Mouse (Mus musculus) stomach, embryonic 15.5 days (tissue): ENCODE data around the gene Prkag2. TPM values are rescaled to one million over a fixed set of nuclear protein-coding genes. Genes with fewer than 3 reads are reported as not detected.

Experiments
- ATAC-seq: fragments of 200-750 bp; cut with Nextera tagmentation; 2 replicates; pipeline ENCODE4 v1.8.0; 2017; ENCODE audit warnings: low read depth, moderate number of reproducible peaks, moderate TSS enrichment; ENCODE audit not compliant: insufficient read depth, low FRiP score
- H3K27ac ChIP-seq: fragments of 300-500 bp; sonication (generic); 2 replicates; pipeline ENCODE4 v1.5.1; 2015; ENCODE audit warnings: mild to moderate bottlenecking, inconsistent platforms
- H3K27me3 ChIP-seq: fragments of 300-500 bp; sonication (generic); replicated peaks from 2 replicates; pipeline ENCODE4 v1.6.1; 2015; ENCODE audit warnings: inconsistent platforms
- H3K36me3 ChIP-seq: fragments of 300-500 bp; sonication (generic); 2 replicates; pipeline ENCODE4 v1.6.1; 2015; ENCODE audit warnings: inconsistent platforms
- H3K4me1 ChIP-seq: fragments of 300-500 bp; sonication (generic); 2 replicates; pipeline ENCODE4 v1.6.1; 2015; ENCODE audit warnings: inconsistent platforms
- H3K4me2 ChIP-seq: fragments of 300-500 bp; sonication (generic); 2 replicates; pipeline ENCODE4 v1.6.1; 2015; ENCODE audit warnings: mild to moderate bottlenecking, inconsistent platforms
- H3K4me3 ChIP-seq: fragments of 300-500 bp; sonication (generic); replicated peaks from 2 replicates; pipeline ENCODE4 v1.5.1; 2015; ENCODE audit warnings: inconsistent platforms
- H3K9ac ChIP-seq: fragments of 300-500 bp; sonication (generic); 2 replicates; pipeline ENCODE4 v1.6.1; 2015; ENCODE audit warnings: inconsistent platforms
- H3K9me3 ChIP-seq: fragments of 300-500 bp; sonication (generic); 2 replicates; pipeline ENCODE4 v1.6.1; 2016; ENCODE audit warnings: inconsistent platforms
- WGBS: fragments of 180-500 bp; shearing (Covaris S2); methylation state at CpG from one replicate; pipeline ENCODE4 v1.1.7; 2015; 5-methylcytosine and 5-hydroxymethylcytosine counted together
- polyA plus RNA-seq: library from polyadenylated mRNA; unstranded; fragments of >200 nt; fragmentation: Nextera tagmentation; extraction: Ambion mirVana; gene quantifications from 2 replicates; pipeline ENCODE4 v1.2.1, GENCODE M21; 2015

Prkag2 gene
- polyA plus RNA-seq, 1 experiment from 2014 or later: 41.3 TPM

DNA sequence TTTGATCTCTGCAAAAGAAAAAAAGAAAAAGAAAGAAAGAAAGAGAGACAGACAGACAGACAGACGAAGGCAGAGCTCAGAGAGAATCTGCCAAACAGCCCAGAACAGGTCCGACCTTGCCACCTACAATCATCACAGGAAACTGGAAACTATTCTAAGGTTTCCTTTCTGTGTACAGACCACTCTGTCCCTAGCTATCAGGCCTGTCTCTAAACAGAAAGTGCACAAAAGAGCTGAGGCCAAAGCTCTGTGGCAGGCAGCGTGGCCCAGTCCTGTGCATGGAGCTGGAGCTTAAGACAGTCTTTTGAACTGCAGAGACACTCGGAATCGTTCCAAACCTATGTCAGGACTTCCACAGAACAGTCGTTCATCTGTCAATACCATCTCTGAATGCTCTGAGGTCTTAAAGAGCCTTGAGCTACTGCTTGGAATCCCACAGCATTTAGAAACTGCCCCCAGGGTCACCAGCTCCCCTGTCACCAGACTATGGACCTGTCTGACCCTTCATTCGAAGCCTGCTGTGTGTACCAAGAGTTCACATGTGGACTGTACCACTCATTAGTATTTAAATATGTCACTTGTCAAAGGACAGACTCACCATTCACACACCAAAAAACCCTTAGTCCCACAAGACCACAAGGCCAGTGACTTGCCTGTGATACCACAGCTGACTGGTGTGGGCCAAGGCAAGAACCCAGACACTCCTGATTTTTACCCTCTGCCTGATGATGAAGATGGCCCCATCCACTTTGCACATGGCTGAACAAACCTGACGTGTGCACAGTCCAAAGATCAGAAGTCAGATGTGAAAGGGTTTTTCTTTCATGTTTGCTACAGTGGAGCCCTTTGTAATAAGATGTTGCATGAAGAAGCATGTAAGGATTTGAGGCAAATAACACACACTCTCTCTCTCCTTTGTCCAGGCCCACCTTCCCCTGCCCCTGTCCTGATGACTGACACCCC, 35.9 kb downstream of the Prkag2 start:
- no peak overlapping the region for H3K27ac ChIP-seq
- WGBS: 57% methylated on average over 8 of the region's 8 CpGs
- no peak overlapping the region for H3K9ac ChIP-seq
- H3K27me3 ChIP-seq: no peaks in the 10 kb centered on the region
- peaks cover 41% of the 10 kb centered on the region for H3K4me1 ChIP-seq
- no peak for ATAC-seq
- H3K9me3 ChIP-seq: no peaks in the 10 kb centered on the region
- H3K36me3 ChIP-seq: no peaks in the 10 kb centered on the region
- no peak overlapping the region for H3K4me2 ChIP-seq
- H3K4me3 ChIP-seq: no peak overlapping the region

DNA sequence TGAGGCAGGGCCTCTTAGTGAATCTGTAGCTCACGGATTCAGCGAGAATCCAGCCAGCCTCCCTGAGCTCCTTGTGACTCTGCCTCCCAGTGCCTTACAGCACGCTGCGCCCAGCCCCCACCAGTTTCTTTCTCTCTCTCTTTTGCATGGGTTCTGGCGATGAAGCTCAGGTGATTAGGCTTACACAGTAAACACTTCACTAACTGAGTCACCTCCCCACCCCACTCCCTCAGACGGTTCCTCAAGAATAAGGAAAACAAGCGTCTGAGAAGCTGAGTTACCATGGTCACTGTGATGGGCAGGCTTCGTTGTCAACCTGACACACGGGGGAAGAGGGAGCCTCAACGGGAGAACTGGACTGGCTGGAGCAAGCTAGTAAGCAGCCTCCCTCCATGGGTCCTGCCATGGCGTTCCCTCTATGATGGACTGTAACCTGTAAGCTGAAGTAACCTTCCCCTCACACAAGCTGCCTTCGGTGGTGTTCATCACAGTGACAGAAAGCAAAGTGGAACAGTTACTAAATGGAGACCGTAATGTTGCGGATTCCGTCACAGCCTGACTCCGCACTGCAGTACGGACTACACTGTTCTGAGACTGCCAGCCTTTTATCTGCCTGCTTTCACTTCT, 37.8 kb downstream of the Prkag2 start:
- Histone ChIP-seq H3K4me2 (no peak overlapping the region), H3K36me3 (no peaks in the 10 kb centered on the region), H3K4me1 (peaks cover 52% of the 10 kb centered on the region), H3K27me3 (no peaks in the 10 kb centered on the region), H3K4me3 (no peak overlapping the region), H3K27ac (no peak overlapping the region), H3K9ac (no peak overlapping the region), H3K9me3 (no peaks in the 10 kb centered on the region)
- WGBS: 35% methylated on average over 17 of the region's 17 CpGs
- ATAC-seq: peak; percentile 37

DNA sequence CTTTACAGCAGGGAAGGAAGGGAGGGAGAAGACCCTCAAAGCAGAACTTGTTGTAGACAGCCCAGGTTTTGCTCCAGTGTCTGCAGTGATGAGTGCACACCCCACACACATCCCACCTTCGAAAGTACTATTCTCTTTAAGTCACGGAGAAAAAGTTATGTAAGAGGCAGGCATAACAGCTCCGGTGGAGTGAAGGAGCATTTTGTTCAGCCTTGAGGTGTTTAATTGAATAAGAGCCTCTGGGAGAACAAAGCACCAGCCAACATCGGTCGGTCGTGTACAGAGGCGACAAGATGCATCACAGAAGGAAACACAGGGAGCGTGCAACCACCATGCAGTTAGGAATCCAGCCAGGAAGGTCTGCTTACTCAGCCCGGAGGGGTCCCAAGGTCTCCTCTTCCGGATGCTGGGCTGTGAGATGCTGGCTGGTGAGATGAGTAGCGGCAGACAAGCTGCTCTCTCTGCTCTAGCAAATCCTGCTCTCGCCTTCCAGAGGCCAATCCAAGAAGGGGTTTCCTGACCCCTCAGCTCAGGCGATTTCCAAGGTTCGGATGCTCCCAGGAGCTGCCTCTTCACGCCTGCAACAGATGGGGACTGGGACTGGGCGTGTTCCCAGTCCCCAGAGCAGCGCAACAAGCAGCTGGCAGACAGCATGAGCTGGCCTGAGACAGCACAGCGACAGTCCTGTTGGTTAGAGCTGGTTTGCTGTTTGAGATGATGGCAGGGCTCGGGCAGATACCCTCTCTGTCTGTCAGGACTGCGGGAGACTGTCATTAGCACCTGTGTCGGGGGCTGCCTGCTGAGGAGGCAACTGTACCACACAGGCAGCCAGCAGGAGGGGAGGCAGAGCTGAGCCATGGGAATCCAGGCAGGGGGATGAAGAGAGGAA, 41.3 kb downstream of the Prkag2 start:
- peak overlapping the region; percentile 16; the same call in 1 of the 2 replicates for H3K4me2 ChIP-seq
- 23% methylated on average over 21 of the region's 21 CpGs for WGBS

DNA sequence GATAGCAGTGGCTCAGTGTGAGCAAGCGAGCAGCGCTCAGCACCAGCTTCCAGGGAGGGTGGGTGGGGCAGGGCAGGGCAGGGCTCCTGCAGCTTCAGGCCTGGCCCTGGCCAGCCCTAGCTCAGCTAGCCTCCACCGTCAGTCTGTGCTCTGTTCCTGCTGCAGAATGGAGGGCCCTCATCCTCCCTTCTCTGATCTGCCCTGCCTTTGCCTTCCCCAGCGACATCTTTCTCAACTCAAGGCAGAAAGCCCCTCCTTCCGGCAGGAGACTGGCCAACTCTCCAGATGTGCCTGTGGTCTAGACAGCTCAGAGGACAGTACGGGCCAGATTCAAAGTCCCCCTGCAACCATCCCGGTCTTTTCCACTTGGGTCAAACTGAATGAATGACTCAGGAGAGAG, 42.0 kb downstream of the Prkag2 start:
- Histone ChIP-seq H3K4me3 (no peak overlapping the region), H3K27me3 (no peaks in the 10 kb centered on the region), H3K36me3 (no peaks in the 10 kb centered on the region), H3K4me2 (no peak overlapping the region), H3K9me3 (no peaks in the 10 kb centered on the region), H3K27ac (0 out of 2 replicates have a peak overlapping the region, but pooled peaks have one; percentile 11), H3K9ac (no peak overlapping the region), H3K4me1 (peaks cover 29% of the 10 kb centered on the region)
- ATAC-seq: peak; percentile 65
- WGBS: 39% methylated on average over 7 of the region's 7 CpGs

More for the DNA sequence above, 41.3 kb downstream of the Prkag2 start:
- Histone ChIP-seq H3K9ac (no peak overlapping the region), H3K4me1 (peaks cover 29% of the 10 kb centered on the region), H3K36me3 (no peaks in the 10 kb centered on the region), H3K9me3 (no peaks in the 10 kb centered on the region), H3K27ac (peak overlapping the region; percentile 11; the same call in 1 of the 2 replicates), H3K27me3 (no peaks in the 10 kb centered on the region), H3K4me3 (no peak overlapping the region)
- ATAC-seq: no peak

DNA sequence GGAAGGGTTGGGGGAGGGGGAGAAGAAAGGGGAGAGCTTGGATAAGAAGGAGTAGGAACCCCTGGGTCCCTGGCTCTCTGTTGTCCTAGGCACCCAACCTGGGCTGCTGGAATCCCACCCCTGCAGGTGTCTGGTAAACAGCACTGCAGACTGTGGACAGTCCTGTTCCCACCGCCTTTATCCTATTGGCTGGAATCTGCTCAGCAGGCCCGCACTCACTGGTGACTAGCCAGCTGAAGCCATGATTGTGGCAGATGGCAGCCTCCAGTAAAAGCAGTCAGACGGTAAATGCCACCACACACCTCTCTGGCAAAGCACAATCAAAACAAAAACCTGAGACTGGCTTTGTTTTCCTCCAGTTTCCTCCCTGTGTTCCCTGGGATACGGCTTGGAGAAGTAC, 45.2 kb downstream of the Prkag2 start:
- H3K27me3 ChIP-seq: no peaks in the 10 kb centered on the region
- 58% methylated on average over 4 of the region's 4 CpGs for WGBS
- H3K4me2 ChIP-seq: no peak overlapping the region
- H3K36me3 ChIP-seq: no peaks in the 10 kb centered on the region
- no peak for ATAC-seq
- no peaks in the 10 kb centered on the region for H3K9me3 ChIP-seq
- no peak overlapping the region for H3K9ac ChIP-seq
- no peak overlapping the region for H3K27ac ChIP-seq
- no peak overlapping the region for H3K4me3 ChIP-seq
- H3K4me1 ChIP-seq: peaks cover 21% of the 10 kb centered on the region

DNA sequence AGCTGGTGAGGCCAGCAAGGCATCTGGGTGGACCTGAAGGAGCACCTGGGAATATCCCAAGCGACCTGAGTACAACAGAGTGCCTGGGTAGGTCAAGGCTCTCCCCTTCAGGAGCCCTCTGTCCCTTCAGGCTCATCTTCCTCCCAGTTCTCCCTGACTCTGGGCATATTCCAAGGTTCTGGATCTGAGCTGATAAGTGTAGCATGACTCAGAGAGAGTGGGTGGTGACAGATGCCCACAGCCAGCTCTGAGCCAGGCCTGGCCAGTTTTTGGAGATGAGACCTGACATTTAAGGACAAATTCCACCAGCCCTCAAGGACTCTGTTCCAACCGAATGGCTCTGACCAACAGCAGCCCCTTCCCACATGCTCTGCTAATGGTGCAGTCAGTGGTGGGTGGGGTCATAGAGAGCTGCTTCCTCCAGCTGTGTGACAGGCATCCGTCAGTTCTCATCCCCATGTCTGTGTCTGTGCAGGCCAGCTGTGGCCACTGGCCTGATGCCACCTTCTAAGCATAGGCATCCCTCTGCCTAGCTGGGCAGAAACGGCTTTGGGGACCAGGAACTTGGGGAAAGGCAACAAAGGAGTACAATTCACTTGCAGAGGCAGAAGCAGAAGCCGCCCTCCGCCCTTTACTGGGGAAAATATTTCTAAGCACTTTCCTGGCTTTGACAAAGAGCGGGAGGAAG, 46.3 kb downstream of the Prkag2 start:
- H3K27ac ChIP-seq: no peak overlapping the region
- H3K36me3 ChIP-seq: no peaks in the 10 kb centered on the region
- ATAC-seq: no peak
- H3K4me3 ChIP-seq: no peak overlapping the region
- WGBS: 66% methylated on average over 7 of the region's 7 CpGs
- no peak overlapping the region for H3K9ac ChIP-seq
- no peaks in the 10 kb centered on the region for H3K9me3 ChIP-seq
- H3K4me1 ChIP-seq: peaks cover 16% of the 10 kb centered on the region
- H3K27me3 ChIP-seq: no peaks in the 10 kb centered on the region
- no peak overlapping the region for H3K4me2 ChIP-seq

DNA sequence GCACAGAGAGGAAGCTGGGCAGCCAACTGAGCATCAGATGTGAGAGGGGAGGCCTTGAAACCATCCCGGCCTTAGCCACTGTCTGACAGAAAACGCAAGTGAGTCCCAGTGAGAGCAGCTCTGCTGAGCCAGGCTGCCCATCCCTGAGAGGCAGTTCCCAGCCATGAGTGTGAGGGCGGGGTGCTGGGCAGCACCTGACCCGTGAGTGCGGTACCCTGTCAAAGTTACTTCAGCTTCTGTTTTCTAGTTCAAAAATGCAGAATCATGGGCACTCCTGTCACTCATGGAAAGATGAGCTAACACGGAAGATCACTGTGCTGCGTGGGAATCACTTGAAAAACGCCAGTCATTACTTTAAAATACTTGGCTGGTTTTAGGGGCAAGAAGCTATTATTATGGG, 49.6 kb downstream of the Prkag2 start:
- no peak overlapping the region for H3K4me3 ChIP-seq
- no peaks in the 10 kb centered on the region for H3K36me3 ChIP-seq
- no peak overlapping the region for H3K4me2 ChIP-seq
- H3K9me3 ChIP-seq: no peaks in the 10 kb centered on the region
- H3K27me3 ChIP-seq: no peaks in the 10 kb centered on the region
- H3K4me1 ChIP-seq: peaks cover 5% of the 10 kb centered on the region; the same call in 1 of the 2 replicates
- H3K27ac ChIP-seq: no peak overlapping the region
- ATAC-seq: no peak
- 73% methylated on average over 8 of the region's 8 CpGs for WGBS
- no peak overlapping the region for H3K9ac ChIP-seq

DNA sequence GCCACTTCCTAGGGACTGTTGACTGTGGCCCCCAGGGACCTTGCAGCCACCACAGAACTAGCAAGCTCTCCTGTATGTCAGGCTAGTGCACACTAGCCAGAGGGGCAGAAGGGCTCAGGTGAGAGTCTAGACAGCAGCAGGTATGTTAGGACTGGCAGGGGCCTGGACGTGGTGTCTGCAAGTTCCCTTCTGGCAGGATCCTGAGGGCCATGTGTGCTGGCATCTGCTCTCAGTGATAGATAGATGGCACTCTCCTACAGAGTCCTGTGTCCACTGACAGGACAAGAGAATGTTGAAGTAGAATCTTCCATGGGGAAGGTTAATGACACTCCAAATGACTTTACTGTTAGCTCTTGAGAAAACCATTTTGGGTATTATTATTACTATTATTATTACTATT, 52.8 kb downstream of the Prkag2 start:
- 64% methylated on average over 1 of the region's 1 CpGs for WGBS

DNA sequence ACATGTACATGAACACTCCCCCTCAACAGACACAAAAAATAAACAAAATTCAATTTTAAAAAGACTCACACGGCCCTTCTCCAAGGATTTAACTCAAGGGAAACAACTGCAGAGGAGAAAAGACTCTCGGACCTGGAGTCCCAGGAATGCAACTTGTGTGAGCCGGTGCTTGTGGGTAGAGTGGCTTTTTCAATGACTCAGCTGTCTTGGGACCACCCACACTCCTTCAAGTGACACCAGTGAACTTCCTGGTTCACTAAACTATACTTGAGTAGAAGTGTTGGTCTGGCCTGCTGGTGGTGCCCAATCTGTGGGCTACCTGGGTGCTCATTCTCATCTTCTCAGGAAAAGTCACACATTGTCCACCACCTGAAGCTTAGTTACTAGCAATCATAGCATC, 53.7 kb downstream of the Prkag2 start:
- H3K4me1 ChIP-seq: no peaks in the 10 kb centered on the region
- H3K27ac ChIP-seq: no peak overlapping the region
- 75% methylated on average over 3 of the region's 3 CpGs for WGBS
- no peaks in the 10 kb centered on the region for H3K9me3 ChIP-seq
- H3K36me3 ChIP-seq: no peaks in the 10 kb centered on the region
- H3K4me3 ChIP-seq: no peak overlapping the region
- no peak for ATAC-seq
- H3K4me2 ChIP-seq: no peak overlapping the region
- no peaks in the 10 kb centered on the region for H3K27me3 ChIP-seq
- H3K9ac ChIP-seq: no peak overlapping the region

More for the DNA sequence above, 52.8 kb downstream of the Prkag2 start:
- ATAC-seq: no peak
- H3K4me1 ChIP-seq: no peaks in the 10 kb centered on the region
- no peaks in the 10 kb centered on the region for H3K9me3 ChIP-seq
- H3K4me3 ChIP-seq: no peak overlapping the region
- H3K27me3 ChIP-seq: no peaks in the 10 kb centered on the region
- H3K36me3 ChIP-seq: no peaks in the 10 kb centered on the region
- H3K9ac ChIP-seq: no peak overlapping the region
- no peak overlapping the region for H3K4me2 ChIP-seq
- H3K27ac ChIP-seq: no peak overlapping the region

DNA sequence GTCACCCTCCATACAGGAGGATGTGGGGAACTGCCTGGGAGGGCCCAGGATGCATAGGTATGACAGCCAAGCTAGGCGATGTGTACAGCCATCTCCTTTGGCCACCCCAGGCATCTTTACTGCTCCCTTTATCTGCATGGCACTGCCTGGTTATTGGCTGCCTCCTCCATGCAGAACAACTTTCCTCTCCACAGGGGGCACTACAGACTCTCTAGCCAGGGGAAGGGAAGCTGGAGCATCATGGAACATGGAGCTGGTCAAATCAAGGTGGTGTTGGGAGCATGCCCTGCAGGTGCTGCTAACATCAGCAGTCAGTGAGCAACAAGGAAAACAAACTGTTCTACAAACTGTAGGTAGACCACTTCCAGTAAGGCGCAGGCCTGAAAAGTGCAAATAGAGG, 56.4 kb downstream of the Prkag2 start:
- Histone ChIP-seq H3K27ac (no peak overlapping the region), H3K27me3 (no peaks in the 10 kb centered on the region), H3K36me3 (no peaks in the 10 kb centered on the region), H3K4me3 (no peak overlapping the region), H3K4me1 (no peaks in the 10 kb centered on the region), H3K9ac (no peak overlapping the region), H3K4me2 (no peak overlapping the region), H3K9me3 (no peaks in the 10 kb centered on the region)
- WGBS: 92% methylated on average over 2 of the region's 2 CpGs
- ATAC-seq: no peak

DNA sequence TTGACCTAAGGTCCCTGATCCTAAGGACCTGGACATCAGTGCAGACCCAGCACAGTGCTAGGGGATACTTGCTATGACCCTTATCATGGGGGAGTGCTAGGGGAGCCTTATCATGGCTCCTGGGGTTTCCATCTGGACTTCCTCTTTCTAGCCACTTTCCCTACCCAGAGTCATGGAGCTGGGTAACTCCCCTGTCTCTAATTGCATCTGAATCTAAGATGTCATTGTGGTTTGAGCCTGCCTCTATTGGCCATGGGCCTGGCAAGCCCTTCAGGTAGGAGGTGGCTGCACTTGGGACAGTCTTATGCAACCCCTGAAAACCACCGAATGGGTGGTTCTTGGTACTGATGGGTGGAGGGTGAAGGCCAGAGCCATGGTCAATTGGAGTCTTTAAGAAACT, 58.5 kb downstream of the Prkag2 start:
- H3K4me3 ChIP-seq: no peak overlapping the region
- H3K36me3 ChIP-seq: no peaks in the 10 kb centered on the region
- no peak overlapping the region for H3K4me2 ChIP-seq
- H3K27me3 ChIP-seq: no peaks in the 10 kb centered on the region
- H3K27ac ChIP-seq: no peak overlapping the region
- no peaks in the 10 kb centered on the region for H3K9me3 ChIP-seq
- H3K9ac ChIP-seq: no peak overlapping the region
- WGBS: 86% methylated on average over 1 of the region's 1 CpGs
- no peak for ATAC-seq
- H3K4me1 ChIP-seq: no peaks in the 10 kb centered on the region
